Mouse (Mus musculus) retina, adult 2 months (tissue): ENCODE measurements at regions not wholly inside any gene's neighbourhood (a gene's known extent, or its start where the extent isn't known, plus 50 kb on each side); places are given as distances from the start of the nearest gene placed in this dataset.

Experiments
- DNase-seq: peaks from one replicate; pipeline ENCODE4 v3.0.0-alpha.2; 2012; ENCODE audit warnings: low read depth, low spot score

- no peak for DNase-seq
These were observed 196.8 kb upstream of the A730009L09Rik start for GRCm38 (mm10) chr16:84318091-84318490.

- DNase-seq, result no peak
These were observed 193.4 kb upstream of the A730009L09Rik start for GRCm38 (mm10) chr16:84321569-84321968.

- DNase-seq, result no peak
These were observed 184.6 kb upstream of the A730009L09Rik start for GRCm38 (mm10) chr16:84330293-84330692.

GRCm38 (mm10) chr16:84346089-84346488 is 168.8 kb upstream of the A730009L09Rik start:
- no peak for DNase-seq

- DNase-seq, result no peak
These were observed 159.8 kb upstream of the A730009L09Rik start for GRCm38 (mm10) chr16:84355118-84355517.

GRCm38 (mm10) chr16:84365969-84366368 is 149.0 kb upstream of the A730009L09Rik start:
- DNase-seq, result no peak

- DNase-seq, result no peak
These were observed 145.8 kb upstream of the A730009L09Rik start for GRCm38 (mm10) chr16:84368928-84369682.

- peak; percentile 0 for DNase-seq
These were observed 136.5 kb upstream of the A730009L09Rik start for GRCm38 (mm10) chr16:84378461-84378860.

GRCm38 (mm10) chr16:84391756-84392155 is 123.2 kb upstream of the A730009L09Rik start:
- DNase-seq, result no peak

GRCm38 (mm10) chr16:84394895-84395294 is 120.0 kb upstream of the A730009L09Rik start:
- DNase-seq, result no peak

- DNase-seq, result no peak
These were observed 93.3 kb upstream of the A730009L09Rik start for GRCm38 (mm10) chr16:84421650-84422049.

GRCm38 (mm10) chr16:84426990-84427540 is 87.9 kb upstream of the A730009L09Rik start:
- DNase-seq, result no peak

GRCm38 (mm10) chr16:84456596-84456995 is 58.3 kb upstream of the A730009L09Rik start:
- no peak for DNase-seq

- DNase-seq, result no peak
These were observed 52.8 kb upstream of the A730009L09Rik start for GRCm38 (mm10) chr16:84462150-84462549.
